Mouse (Mus musculus): ENCODE measurements at regions not wholly inside any gene's neighbourhood (a gene's known extent, or its start where the extent isn't known, plus 50 kb on each side); places are given as distances from the start of the nearest gene placed in this dataset.

DNA sequence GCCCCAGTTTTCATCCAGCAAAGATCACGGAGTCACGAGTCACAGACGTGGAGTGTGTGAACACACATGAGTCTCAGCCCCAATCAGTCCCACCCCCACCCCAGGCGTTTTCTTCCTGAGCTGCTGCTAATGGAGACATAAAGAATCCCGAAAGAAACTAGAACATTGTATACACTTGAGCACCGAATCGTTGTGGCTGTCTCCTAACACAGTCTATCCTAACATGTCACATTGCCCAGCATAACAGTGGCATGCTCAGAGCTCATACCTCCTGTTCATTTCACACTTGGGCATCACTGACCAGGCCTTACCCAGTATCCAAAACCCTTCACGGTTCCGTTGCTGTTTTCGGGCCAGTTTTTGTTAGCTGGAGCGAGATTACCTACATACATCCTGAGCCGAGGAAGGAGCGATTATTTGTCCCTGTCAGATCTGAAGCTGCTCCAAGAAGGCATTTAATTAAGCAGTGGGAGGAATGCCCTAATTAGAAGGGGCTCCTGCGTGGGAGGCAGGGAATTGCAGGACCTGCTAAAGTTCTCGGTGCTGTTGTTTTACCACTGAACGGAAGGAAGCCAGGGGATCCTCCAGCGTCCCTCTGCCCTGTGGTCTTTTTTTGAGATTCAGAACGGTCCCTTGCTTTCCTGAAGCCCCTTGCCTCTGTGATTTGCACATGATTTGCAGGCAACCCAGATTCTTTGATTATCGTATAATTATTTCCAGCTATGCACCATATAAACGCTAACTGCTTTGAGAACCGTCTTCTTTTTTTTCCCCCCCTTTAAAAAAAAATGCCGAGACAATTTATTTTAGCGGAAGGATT, 53.4 kb upstream of the Nap1l1 start:
- WGBS: 65% methylated on average over 23 of the region's 23 CpGs
- TF ChIP-seq POLR2A (IDR thresholded peaks at IDR 0.05; ENCODE audit: low read depth, low read length) (no peak), CTCF (IDR thresholded peaks at IDR 0.05; ENCODE audit: extremely low read depth, insufficient read depth, insufficient read length, insufficient replicate concordance) (no peak)
- no peaks in the 10 kb centered on the region for H3K36me3 ChIP-seq (ENCODE audit: control insufficient read depth, insufficient read depth, low read length)
- H3K27ac ChIP-seq (ENCODE audit: insufficient read depth, low read length): no peak overlapping the region
- no peak for DNase-seq (ENCODE audit: low read depth in 1 of 2, low spot score in 2 of 2)
- H3K27me3 ChIP-seq (ENCODE audit: control insufficient read depth, insufficient read depth, low read length): no peaks in the 10 kb centered on the region
- peaks cover 4% of the 10 kb centered on the region; the same call in 1 of the 2 replicates for H3K4me1 ChIP-seq (ENCODE audit: control insufficient read depth, insufficient read depth, insufficient read length)
- no peak overlapping the region for H3K4me3 ChIP-seq (ENCODE audit: extremely low read depth, insufficient read depth, insufficient read length)

GRCm38 (mm10) chr10:111420195-111420838, 52.7 kb upstream of the Nap1l1 start:
- Histone ChIP-seq H3K27ac (ENCODE audit: insufficient read depth, low read length) (no peak overlapping the region), H3K27me3 (ENCODE audit: control insufficient read depth, insufficient read depth, low read length) (no peaks in the 10 kb centered on the region), H3K4me1 (ENCODE audit: control insufficient read depth, insufficient read depth, insufficient read length) (peaks cover 4% of the 10 kb centered on the region; the same call in 1 of the 2 replicates), H3K4me3 (ENCODE audit: extremely low read depth, insufficient read depth, insufficient read length) (no peak overlapping the region), H3K36me3 (ENCODE audit: control insufficient read depth, insufficient read depth, low read length) (no peaks in the 10 kb centered on the region)
- no peak for DNase-seq (ENCODE audit: low read depth in 1 of 2, low spot score in 2 of 2)
- no peak for TF ChIP-seq POLR2A (IDR thresholded peaks at IDR 0.05; ENCODE audit: low read depth, low read length)
- TF ChIP-seq CTCF (IDR thresholded peaks at IDR 0.05; ENCODE audit: extremely low read depth, insufficient read depth, insufficient read length, insufficient replicate concordance): no peak
- 31% methylated on average over 7 of the region's 7 CpGs for WGBS

DNA sequence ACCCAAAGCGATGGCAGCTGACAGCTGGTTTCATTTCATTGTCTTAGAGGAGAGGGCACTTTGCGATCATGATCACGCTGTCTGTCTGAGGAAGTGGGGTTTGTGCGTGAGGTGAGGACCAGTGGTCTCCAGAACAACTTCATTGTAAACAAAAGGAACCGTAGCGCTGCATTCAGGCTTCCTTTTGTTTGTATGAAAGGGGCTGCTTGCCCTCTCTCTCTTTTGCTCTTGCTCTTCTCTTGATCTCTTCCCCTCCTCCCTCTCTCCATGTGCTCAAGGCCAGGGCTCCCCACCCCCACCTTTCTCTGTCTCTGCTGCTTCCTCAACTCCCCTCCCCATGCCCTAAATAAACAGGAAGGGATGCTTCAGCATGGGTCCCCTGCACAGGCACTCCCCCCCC, 51.0 kb upstream of the Nap1l1 start:
- Histone ChIP-seq H3K27ac (ENCODE audit: insufficient read depth, low read length) (no peak overlapping the region), H3K36me3 (ENCODE audit: control insufficient read depth, insufficient read depth, low read length) (no peaks in the 10 kb centered on the region), H3K4me1 (ENCODE audit: control insufficient read depth, insufficient read depth, insufficient read length) (peaks cover 4% of the 10 kb centered on the region; the same call in 1 of the 2 replicates), H3K27me3 (ENCODE audit: control insufficient read depth, insufficient read depth, low read length) (no peaks in the 10 kb centered on the region), H3K4me3 (ENCODE audit: extremely low read depth, insufficient read depth, insufficient read length) (peak overlapping the region; percentile 3; the same call in 1 of the 2 replicates)
- TF ChIP-seq CTCF (IDR thresholded peaks at IDR 0.05; ENCODE audit: extremely low read depth, insufficient read depth, insufficient read length, insufficient replicate concordance) (no peak), POLR2A (IDR thresholded peaks at IDR 0.05; ENCODE audit: low read depth, low read length) (no peak)
- 15% methylated on average over 6 of the region's 6 CpGs for WGBS
- DNase-seq (ENCODE audit: low read depth in 1 of 2, low spot score in 2 of 2): no peak

- H3K27ac ChIP-seq (ENCODE audit: insufficient read depth, low read length): no peak overlapping the region
- TF ChIP-seq POLR2A (IDR thresholded peaks at IDR 0.05; ENCODE audit: low read depth, low read length): no peak
- whole genome bisulfite sequencing: 3% methylated on average over 11 of the region's 11 CpGs
- H3K4me1 ChIP-seq (ENCODE audit: control insufficient read depth, insufficient read depth, insufficient read length): peaks cover 4% of the 10 kb centered on the region; the same call in 1 of the 2 replicates
- no peaks in the 10 kb centered on the region for H3K27me3 ChIP-seq (ENCODE audit: control insufficient read depth, insufficient read depth, low read length)
- DNase-seq (ENCODE audit: low read depth in 1 of 2, low spot score in 2 of 2): peak in 1 of 2 experiments; percentile 36
- H3K4me3 ChIP-seq (ENCODE audit: extremely low read depth, insufficient read depth, insufficient read length): peak overlapping the region; percentile 32
- no peaks in the 10 kb centered on the region for H3K36me3 ChIP-seq (ENCODE audit: control insufficient read depth, insufficient read depth, low read length)
Observed at GRCm38 (mm10) chr10:111422649-111423048, 50.4 kb upstream of the Nap1l1 start.

All from spleen, adult 2 months (tissue).